Mouse (Mus musculus): ENCODE measurements around the gene Ezr. TPM values are rescaled to one million over a fixed set of nuclear protein-coding genes. Genes with fewer than 3 reads are reported as not detected.
"Not testable (repeated sequence)": the region's sequence is repeated elsewhere in the genome, so short reads cannot be mapped to it uniquely, and the experiment has no call there.

The Ezr gene
- total RNA-seq, 4 experiments from 2014 or later = 18.8 to 34.8 (median 23.9) TPM

DNA sequence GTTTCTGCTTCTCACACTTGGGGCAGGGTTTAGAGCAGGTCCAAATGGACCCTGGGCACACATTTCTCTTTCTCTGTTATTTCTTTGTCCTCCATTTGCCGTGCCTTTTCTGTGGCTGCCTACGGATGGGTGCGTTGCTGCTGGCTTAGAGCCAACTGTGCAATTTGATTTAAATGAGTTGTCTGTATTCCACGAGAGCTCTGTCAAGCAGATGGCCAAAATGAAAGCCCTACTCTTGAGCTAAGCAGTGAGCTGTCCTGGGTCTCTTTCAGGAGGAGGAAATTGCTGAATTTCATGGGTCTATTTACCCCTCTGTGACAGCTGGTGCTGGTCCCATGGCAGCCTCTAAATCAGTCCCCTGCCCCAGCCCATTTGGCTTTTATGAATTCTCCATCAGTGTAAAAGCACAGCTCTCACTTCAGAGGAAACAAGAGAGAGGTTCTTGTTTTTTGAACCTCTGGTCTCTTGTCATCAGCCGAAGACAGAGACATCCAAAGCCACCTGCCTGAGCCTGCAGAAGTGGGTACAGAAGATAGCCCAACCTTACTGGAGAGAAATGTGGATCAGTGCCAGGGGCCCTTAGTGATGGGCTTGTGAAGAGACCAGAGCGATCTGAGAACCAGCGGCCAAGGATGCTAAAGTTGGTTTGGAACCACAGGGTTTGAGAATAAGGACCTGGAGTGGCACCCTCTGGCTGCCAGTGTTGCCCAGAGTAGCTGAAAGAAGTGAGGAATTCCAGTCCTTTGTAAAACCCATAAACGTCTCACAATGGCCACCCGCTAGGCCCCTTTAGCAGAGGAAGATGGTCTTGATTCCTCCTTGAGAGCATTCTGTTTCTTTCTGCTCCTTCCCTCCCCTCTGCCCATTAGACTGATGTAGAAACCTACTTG, 79.0 kb downstream of the Ezr start:
- not testable (repeated sequence) for DNase-seq

DNA sequence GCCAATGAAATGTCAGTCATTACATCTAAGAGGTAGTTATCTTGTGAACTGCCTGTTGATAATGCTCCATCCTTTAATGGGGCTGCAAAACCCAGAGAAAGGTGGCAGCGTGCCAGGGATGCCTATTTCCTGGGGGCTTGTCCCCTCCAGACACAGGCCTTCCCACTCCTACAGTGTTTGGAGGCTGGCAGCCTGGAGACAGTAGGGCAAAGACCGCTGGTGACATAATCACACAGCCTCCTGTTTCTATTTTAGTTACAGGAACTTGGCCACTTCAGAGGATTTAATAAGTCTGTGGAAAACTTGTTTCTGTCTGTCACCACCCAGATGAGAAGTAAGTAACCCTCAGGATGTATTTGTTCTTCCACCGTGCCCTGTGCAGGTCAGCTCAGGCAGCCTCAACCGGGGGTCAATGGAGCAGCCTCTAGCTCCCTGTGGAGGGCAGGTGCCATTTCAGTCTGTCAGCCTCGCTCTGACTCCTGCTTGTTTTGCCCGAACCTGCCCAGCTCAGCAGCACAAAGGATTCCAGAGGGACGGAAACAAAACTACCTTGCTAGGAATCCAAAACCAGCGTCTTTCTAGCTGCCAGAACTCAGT, 79.9 kb downstream of the Ezr start:
- DNase-seq = not testable (repeated sequence)

GRCm38 (mm10) chr17:6700077-6700476, 82.5 kb downstream of the Ezr start:
- DNase-seq = not testable (repeated sequence)

DNA sequence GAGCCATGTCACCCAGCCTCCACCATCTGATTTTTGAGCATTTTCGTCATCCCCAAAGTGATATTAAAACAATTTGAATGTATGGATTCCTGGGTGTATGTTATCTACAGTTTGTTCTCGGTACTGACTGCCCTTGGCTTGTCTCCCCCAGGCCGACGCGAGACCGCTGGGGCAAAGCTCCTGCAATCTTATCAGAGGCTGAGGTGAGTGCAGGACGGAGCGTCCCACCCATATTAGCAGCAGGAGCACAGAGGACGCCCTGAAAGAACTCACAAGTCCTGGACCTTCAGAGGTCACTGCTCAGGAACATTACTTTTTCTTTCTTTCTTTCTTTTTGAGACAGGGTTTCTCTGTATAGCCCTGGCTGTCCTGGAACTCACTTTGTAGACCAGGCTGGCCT, 83.1 kb downstream of the Ezr start:
- not testable (repeated sequence) for DNase-seq

GRCm38 (mm10) chr17:6697224-6697775, 85.3 kb downstream of the Ezr start:
- peak; percentile 34 for DNase-seq

DNA sequence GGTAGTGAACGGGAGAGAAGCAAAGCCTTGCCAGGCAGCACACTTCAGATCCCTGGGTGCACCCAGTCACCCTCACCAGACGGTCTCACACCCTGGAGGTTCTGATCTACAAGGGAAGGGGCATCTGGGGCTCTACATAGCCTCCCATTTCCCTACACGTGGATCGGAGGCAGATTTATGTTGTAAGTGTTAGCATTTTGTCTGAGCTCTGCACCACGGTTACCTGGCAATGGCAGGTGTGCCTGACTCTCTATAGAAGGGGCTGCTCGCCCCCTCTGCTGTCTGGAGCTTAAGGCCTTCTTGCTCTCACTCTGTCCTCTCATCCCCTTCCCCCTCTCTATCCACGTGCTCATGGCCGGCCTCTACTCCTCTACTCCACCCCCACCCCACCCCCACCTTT, 86.1 kb downstream of the Ezr start:
- not testable (repeated sequence) for DNase-seq

DNA sequence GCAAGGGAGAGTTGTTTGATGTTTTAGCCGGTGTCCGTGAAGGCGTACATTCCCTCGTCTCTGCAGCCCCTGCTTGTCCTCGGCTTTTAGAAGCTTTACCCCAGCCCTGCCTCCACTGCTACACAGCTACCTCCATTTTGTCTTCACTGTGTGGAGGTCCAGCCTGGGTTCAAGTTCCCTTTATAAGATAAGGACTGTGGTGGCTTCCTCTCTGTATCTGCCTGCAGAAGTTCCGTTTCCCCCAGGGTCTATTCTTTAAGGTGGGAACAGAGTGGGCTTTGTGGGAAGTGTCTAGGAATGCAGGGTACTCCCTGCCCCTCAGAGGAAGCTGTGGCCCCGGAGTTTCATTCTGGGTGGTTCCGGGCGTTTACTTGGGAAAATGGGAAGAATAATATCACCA, 86.9 kb downstream of the Ezr start:
- DNase-seq = not testable (repeated sequence)

DNA sequence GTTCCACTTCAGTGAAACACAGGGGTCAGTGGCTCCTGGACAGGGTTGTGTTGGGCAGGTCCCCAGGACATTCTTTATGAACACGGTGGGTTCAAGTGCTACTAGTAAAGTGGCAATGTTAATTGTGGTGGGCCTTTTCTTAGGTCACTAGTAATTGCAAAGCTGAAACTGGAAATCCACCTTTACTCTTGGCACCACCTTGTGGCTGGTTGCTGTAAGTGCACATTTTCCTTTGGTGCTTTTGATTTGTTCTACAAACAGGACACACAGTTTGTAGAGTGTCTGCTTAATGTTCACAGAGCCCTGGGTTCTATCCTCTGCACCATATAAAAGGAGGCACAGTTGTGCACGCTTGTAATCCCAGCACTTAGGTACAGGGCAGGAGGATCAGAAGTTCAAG, 91.0 kb downstream of the Ezr start:
- DNase-seq = peak; percentile 66

DNA sequence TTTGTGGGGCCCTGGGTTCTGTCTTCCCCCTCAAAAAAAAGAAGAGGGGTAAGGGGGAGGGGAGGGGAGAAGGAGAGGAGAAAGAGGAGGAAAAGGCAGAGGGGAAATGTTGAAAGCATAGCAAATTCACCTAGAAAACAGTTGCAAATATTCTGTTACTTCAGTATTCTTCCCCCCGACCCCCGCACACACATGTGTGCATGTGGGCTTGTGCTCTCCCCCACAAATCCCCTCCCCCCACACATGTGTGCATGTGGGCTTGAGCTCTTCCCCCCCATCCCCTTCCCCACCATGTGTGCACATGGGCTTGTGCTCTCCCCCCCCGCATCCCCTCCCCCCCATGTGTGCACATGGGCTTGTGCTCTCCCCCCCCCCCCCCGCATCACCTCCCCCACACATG, 93.2 kb downstream of the Ezr start:
- not testable (repeated sequence) for DNase-seq

Other genes starting within 250 kb of the Ezr start
- gene Dynlt1c, start 181.1 kb downstream of the Ezr start, total RNA-seq (2022) = 10 to 100 TPM in 3 of 4 experiments, 1 to 10 TPM in 1; 5.6 to 23.8 (median 12.6) TPM
- gene Dynlt1f, start 126.9 kb downstream of the Ezr start, total RNA-seq (2022) = 100 to 1,000 TPM in 3 of 4 experiments, 10 to 100 TPM in 1; 99.3 to 120 (median 106) TPM
- gene Sytl3, start 123.7 kb downstream of the Ezr start, total RNA-seq (2022) = 1 to 10 TPM in 1 of 4 experiments, under 1 TPM in 3; 0.31 to 1.2 (median 0.66) TPM
- gene Rsph3b, start 165.9 kb upstream of the Ezr start, total RNA-seq (2022) = 10 to 100 TPM; 37.8 to 42.2 (median 39.6) TPM
- 10 to 100 TPM; 21.3 to 27.7 (median 24.9) TPM for gene Tagap1, start 178.4 kb upstream of the Ezr start, total RNA-seq (2022)
- 100 to 1,000 TPM; 377 to 672 (median 551) TPM for gene Rnaset2b, start 187.8 kb upstream of the Ezr start, total RNA-seq (2022)
- gene Gm49721, start 196.1 kb upstream of the Ezr start, total RNA-seq (2022) = 1 to 10 TPM in 1 of 4 experiments, under 1 TPM in 2, not detected in 1; 0.65 to 2.2 (median 0.70) TPM
- gene Gm1604a, start 242.8 kb upstream of the Ezr start, total RNA-seq (2022) = not detected

Measured in adrenal gland, adult 8-10 months (tissue).